Mouse (Mus musculus) frontal cortex, postnatal 25 days (tissue): ENCODE results near the gene Tigar.
A peak's percentile ranks its signal among the peaks of the same experiment; 100 is the strongest.

Experiments used
- DNase-seq, 2 experiments: peaks; one replicate each; pipeline ENCODE4 v3.0.0; 2022; ENCODE audit warnings: low spot score in 2 of 2

Gene Tigar

DNA sequence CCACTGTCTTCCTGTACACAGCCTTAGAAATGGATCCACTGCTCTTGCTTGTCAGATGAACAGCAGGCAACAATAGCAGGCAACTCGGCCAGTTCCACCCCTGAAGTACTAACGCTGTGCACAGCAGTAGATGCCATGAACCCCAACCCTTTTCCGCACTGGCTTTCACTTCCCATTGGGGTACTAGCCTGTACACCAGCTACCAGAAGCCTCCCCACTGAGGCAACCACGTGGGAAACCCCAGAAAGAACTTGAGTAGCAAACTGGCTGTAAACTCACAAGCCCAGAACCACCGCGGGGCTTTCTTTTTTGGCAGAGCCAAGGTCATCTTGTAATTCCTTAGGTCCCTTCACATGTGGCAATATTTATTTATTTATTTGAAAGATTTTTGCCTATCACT lies 27.5 kb downstream of the Tigar start:
- no peak for DNase-seq

DNA sequence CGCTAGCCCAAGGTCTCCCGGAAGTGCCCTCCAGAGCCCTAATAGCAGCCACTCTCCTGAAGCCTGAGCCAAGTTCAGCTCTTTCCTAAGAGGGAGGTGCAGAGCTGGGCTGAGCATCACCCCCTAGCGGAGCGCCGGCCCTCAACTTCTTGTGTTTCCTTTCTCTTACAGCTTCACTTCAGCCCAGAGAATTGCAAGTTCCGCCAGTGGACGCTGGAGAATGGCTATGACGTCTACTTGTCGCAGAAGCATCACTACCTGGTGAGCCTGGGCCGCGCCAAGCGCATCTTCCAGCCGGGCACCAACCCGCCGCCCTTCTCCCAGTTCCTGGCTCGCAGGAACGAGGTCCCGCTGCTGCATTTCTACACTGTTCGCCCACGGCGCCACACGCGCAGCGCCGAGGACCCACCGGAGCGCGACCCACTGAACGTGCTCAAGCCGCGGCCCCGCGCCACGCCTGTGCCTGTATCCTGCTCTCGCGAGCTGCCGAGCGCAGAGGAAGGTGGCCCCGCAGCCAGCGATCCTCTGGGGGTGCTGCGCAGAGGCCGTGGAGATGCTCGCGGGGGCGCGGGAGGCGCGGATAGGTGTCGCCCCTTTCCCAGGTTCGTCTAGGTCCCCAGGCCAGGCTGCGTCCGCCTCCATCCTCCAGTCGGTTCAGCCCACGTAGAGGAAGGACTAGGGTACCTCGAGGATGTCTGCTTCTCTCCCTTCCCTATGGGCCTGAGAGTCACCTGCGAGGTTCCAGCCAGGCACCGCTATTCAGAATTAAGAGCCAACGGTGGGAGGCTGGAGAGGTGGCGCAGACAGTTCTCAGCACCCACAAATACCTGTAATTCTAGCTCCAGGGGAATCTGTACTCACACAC lies 29.3 kb downstream of the Tigar start:
- DNase-seq: peak; percentile 63 to 68

DNA sequence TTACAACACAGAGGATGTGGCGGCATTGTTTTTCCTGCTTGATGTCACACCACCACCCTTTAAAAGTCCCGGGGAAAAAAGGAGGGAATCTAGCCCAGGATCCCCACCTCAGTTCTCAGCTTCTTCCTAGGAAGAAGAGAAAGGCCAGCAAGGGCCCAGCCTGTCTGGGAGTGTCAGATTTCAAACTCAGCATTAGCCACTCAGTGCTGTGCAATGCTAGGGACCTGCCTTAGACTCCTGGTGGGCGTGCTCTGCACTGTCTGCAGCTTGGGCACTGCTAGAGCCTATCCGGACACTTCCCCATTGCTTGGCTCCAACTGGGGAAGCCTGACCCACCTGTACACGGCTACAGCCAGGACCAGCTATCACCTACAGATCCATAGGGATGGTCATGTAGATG lies 36.5 kb downstream of the Tigar start, which contains the start of gene Fgf23:
Gene Fgf23 (plus strand): TSS at position 86 of the 400 bp plus-strand sequence.
- DNase-seq: no peak

DNA sequence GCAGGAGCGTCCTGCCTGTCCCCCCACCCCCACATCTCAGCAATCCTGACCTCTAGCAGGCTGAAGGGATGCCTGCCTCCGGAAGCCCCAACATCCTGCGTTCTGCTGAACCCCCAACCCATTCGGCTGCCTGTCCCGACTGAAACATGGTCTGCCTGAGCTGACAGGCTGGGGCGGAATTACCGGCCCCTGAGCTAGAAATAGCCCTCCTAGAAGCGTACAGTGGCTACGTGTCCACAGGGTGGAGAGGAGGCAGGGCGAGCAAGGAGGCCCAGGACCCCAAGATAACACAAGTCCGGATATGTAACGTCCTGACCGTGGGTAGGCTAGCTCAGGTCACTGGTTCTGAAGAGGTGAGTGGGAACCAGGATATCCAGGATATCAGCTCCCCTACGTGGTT lies 44.5 kb downstream of the Tigar start:
- DNase-seq: no peak

DNA sequence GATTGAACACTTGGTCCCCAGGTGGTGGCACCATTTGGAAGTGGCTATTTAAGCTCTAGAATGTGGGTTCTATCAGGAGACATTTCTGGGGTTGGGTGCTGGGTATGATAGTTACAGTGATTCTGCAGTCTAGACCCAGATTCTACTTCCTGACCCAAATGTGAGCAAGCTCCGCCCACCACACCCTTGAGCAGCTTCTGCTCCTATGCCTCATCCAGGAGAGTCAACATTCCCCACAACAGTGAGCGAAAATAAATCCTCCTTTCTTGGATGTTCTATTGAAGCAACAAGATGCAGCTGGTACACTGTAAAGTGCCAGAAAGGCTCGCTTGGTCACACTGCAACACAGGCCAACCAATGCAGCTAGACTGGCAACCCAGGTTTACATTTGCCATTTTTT lies 45.4 kb downstream of the Tigar start:
- no peak for DNase-seq

DNA sequence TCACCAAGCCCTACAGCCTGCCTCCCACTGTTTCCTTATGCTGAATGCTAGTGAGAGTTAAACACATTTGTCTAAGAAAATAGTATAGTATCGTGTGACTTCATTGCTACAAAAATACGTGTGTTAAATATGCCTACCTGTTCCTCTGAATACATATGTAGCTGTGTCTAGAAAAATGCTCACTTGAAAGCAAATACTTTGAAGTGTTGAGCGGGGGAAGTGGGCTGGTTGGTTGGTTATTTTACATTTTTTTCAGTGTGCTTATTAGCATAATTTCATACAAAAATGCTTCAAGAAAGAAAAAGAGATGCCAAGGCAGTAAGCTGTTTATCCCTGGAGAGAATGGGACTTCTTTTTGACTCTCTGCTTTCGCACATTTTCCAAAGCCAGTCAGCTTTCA lies 49.4 kb downstream of the Tigar start:
- no peak for DNase-seq

DNA sequence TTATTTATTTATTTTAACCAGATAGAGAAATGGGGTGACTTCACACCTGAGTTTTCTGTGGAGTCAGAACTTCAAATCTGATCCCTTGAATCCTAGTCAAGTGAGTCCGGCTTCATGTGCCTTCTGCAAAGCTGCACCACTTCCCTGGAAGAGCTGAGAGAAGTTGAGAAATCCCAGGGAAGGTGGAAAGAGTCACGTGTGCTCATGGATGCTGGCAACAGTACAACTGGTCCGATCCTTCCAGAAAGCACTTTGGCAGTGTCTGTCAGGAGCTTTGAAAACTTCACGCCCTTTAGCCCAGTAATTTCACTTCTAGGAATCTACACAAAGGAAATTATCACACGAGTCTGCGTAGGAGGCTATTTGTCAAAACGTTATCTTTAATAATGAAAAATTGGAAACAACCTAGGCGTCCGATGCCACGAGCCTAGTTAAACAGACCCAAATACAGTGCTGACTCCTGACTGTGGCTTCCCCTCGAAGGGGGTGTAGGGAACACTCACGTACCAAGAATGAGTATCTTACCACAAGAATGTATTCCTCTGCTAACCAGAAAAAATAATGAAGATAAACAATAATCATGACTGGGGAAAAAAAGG lies 52.3 kb downstream of the Tigar start:
- DNase-seq: no peak

DNA sequence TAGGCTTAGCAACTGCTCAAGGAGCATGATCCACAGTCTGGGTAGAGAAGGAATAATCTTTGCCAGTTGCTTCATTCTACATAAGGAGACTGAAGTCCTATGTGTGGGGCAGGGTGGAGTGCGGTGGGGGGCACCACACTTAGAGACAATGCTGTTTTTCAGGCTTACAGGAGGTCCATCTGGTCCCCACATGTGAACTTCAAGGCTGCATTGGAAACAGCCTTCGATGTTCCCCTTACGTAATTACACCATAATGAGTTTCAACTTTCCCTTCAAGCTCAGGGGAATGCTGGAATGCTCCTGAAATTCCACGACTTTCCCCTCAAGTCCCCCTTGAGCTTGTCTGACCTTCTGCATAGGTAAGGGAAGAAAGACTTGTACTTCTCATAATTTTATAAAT lies 58.5 kb downstream of the Tigar start:
- no peak for DNase-seq

DNA sequence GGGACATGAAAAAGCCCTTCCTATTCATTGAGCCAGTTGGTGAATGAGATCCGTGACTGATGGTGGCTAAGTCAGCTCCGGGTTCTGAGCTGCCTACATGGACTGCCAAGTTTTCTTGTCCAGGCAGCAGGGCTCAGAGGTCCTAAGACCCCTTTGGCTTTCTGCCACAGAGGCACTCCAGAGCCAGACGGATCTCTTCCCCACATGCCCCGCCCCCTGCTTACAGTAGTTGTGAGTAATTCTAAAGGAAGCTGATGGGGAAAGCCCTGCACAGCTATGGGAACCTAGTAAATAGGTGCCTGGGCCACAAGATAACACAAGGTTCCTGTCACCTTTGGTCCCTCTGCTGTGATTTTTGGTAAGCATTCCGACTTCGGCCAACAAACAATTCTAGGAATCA lies 64.4 kb downstream of the Tigar start:
- DNase-seq: no peak
